Mouse (Mus musculus) MEL (cell line): ENCODE measurements around the gene Gatad2a.

Experiments used
- CTCF ChIP-seq, 3 experiments: IDR thresholded peaks in 2 of 3; conservative IDR thresholded peaks in 1 of 3; 2 replicates each; pipeline ENCODE4 v1.5.1; 2011 to 2012; ENCODE audit warnings: low read length in 3 of 3, low read depth in 2 of 3, mild to moderate bottlenecking in 2 of 3, improper control_type of control experiment in 1 of 3, inconsistent platforms in 1 of 3, mixed read lengths in 1 of 3, moderate library complexity in 1 of 3; ENCODE audit not compliant: control insufficient read depth in 1 of 3, insufficient read depth in 1 of 3, poor library complexity in 1 of 3, severe bottlenecking in 1 of 3
- ELF1 ChIP-seq: IDR thresholded peaks from 2 replicates; pipeline ENCODE4 v1.6.1; 2014; ENCODE audit warnings: low read depth, mild to moderate bottlenecking, inconsistent platforms, low read length, improper control_type of control experiment, moderate library complexity
- EP300 ChIP-seq, 2 experiments: IDR thresholded peaks; 2 replicates each; pipeline ENCODE4 v1.6.1; 2011; ENCODE audit warnings: improper control_type of control experiment in 2 of 2, low read length in 2 of 2, low read depth in 1 of 2, mild to moderate bottlenecking in 1 of 2
- POLR2A ChIP-seq, 2 experiments: IDR thresholded peaks; 2 replicates each; pipeline ENCODE4 v1.6.1; 2011 to 2012; ENCODE audit warnings: low read length in 2 of 2, mild to moderate bottlenecking in 2 of 2, control low read depth in 1 of 2, improper control_type of control experiment in 1 of 2, low read depth in 1 of 2, moderate library complexity in 1 of 2; ENCODE audit not compliant: control insufficient read depth in 1 of 2, insufficient read depth in 1 of 2, poor library complexity in 1 of 2

GRCm38 (mm10) chr8:69860807-69861206, 135.4 kb downstream of the Gatad2a start:
- TF ChIP-seq ELF1 (no peak), EP300 (IDR thresholded peaks at IDR 0.05; ENCODE audit: low read depth in 1 of 2, low read length in 2 of 2) (no peak), CTCF (IDR thresholded peaks at IDR 0.05 in 2 of 3, conservative IDR thresholded peaks at IDR 0.05 in 1 of 3; ENCODE audit: control insufficient read depth in 1 of 3, insufficient read depth in 1 of 3, low read depth in 2 of 3, low read length in 3 of 3, poor library complexity in 1 of 3, severe bottlenecking in 1 of 3) (no peak; a peak in 1 of 6 replicates), POLR2A (IDR thresholded peaks at IDR 0.05; ENCODE audit: control insufficient read depth in 1 of 2, insufficient read depth in 1 of 2, low read depth in 1 of 2, low read length in 2 of 2, poor library complexity in 1 of 2) (no peak)
